Mouse (Mus musculus): ENCODE results near the gene Kmt2e. TPM values are rescaled to one million over a fixed set of nuclear protein-coding genes. Genes with fewer than 3 reads are reported as not detected.

The Kmt2e gene
- polyA plus RNA-seq, 1 experiment from 2014 or later, result 44.8 TPM

DNA sequence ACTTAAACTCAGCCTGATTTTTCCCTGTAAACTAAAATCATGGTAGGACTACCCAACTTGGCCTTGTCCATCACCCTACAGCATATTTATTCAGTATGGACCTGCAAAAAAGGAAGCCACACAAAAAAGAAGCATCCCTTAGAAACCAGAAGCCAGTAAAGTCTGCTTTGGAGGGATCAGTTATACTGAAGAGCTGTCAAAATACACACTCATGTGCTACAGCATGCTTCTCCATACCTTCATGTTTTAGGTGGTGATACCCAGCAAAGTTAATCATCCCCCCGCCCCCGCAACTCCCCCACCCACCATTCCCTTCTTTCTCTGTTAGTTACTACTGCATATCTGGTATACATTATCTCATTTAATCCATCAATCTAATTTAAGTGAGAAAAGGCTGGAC lies 16.5 kb upstream of the Kmt2e start:
- Histone ChIP-seq H3K4me2 (replicated peaks; ENCODE audit: low read depth) (peak overlapping the region; percentile 70), H3K9me3 (ENCODE audit: control insufficient read depth) (no peaks in the 10 kb centered on the region), H3K4me1 (replicated peaks; ENCODE audit: control insufficient read depth, insufficient read depth, low read length) (peaks cover 19% of the 10 kb centered on the region), H3K9ac (ENCODE audit: low read depth, low read length) (peak overlapping the region; percentile 80), H3K27ac (ENCODE audit: low read depth, low read length) (peak overlapping the region; percentile 97), H3K27me3 (replicated peaks; ENCODE audit: control insufficient read depth, insufficient read depth, low read length) (no peaks in the 10 kb centered on the region), H3K4me3 (ENCODE audit: low read depth, low read length) (peak overlapping the region; percentile 60), H3K36me3 (ENCODE audit: control insufficient read depth, insufficient read depth) (peaks cover 3% of the 10 kb centered on the region; the same call in 1 of the 2 replicates)
- ATAC-seq, result no peak
- TF ChIP-seq CTCF (IDR thresholded peaks at IDR 0.05; ENCODE audit: low read depth), result no peak
- 56% methylated on average over 2 of the region's 2 CpGs for WGBS

DNA sequence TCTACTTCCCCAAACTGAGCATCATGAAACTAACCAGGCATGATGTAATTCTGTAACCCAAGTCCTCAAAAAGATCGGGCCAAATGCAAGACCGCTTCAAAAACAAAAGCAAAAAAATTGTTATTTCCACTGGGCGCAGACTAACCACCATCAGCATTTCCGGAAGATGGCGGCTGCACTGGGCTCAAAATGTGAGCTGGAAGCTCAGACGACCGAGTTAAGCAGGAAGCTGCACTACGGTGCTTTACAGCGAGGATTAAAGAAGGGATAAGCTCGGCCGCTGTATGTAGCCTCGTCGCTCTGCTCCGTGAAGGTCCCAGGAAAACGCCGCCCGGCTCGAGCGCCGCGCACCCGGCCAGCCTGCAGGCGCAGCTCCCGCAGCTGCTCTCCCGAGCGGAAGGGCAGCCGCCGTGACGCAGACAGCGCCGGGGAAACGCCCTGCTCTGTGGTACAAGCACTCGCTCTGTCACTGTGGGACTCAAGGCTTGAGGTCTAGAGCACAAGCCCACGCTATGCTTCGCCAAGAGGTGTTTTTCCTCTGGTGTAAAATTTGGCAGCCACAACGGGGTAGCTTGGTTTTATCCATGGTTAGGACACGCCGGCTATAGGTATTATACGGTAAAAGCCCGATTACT lies 16.0 kb upstream of the Kmt2e start:
- under 1% methylated on average over 40 of the region's 40 CpGs for WGBS
- H3K9me3 ChIP-seq (ENCODE audit: control insufficient read depth), result no peaks in the 10 kb centered on the region
- peaks cover 16% of the 10 kb centered on the region for H3K4me1 ChIP-seq (replicated peaks; ENCODE audit: control insufficient read depth, insufficient read depth, low read length)
- peaks cover 8% of the 10 kb centered on the region; the same call in 1 of the 2 replicates for H3K36me3 ChIP-seq (ENCODE audit: control insufficient read depth, insufficient read depth)
- H3K27ac ChIP-seq (ENCODE audit: low read depth, low read length), result peak overlapping the region; percentile 97
- peak overlapping the region; percentile 70 for H3K4me2 ChIP-seq (replicated peaks; ENCODE audit: low read depth)
- H3K27me3 ChIP-seq (replicated peaks; ENCODE audit: control insufficient read depth, insufficient read depth, low read length), result no peaks in the 10 kb centered on the region
- ATAC-seq, result peak; percentile 85
- peak overlapping the region; percentile 80 for H3K9ac ChIP-seq (ENCODE audit: low read depth, low read length)
- H3K4me3 ChIP-seq (ENCODE audit: low read depth, low read length), result peak overlapping the region; percentile 60
- 0 out of 2 replicates have a peak, but pooled peaks have one; percentile 13 for TF ChIP-seq CTCF (IDR thresholded peaks at IDR 0.05; ENCODE audit: low read depth)

DNA sequence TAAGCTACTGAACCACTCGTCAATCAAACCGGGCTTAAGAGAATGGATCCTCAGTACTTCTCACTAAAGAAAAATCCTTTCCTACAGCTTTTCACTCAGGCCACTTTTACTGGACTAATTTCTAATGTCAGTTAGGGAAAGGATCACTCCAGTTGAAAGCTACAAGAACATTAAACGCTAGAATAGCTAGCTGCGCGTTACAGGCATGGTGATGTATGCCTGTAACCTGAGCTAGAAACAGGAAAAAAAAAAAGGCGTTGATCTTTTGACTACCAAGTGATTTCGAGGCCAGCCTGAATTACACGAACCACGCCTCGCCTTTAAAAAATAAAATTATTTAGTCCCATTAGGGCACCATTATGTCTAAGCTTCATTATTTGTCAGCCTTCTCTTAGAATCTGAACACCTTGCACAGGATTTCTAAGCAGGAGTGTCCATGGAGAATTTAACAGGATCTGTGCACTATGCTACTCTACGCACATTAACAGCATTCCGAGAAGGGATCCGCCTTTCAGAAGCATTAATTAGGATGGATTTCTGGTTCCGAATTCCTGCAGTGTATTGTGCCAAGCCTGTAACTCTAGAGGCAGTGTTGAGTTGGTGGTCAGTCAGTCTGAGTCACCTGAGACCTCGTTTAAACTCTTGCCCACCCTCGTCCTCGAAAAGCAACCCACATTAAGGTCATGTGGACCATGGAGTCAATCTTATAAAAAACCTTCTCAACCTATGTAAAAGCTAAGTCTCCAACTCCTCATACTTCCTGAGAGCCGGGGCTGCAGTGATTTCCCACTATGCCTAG lies 15.2 kb upstream of the Kmt2e start:
- Histone ChIP-seq H3K9me3 (ENCODE audit: control insufficient read depth) (no peaks in the 10 kb centered on the region), H3K27me3 (replicated peaks; ENCODE audit: control insufficient read depth, insufficient read depth, low read length) (no peaks in the 10 kb centered on the region), H3K4me2 (replicated peaks; ENCODE audit: low read depth) (peak overlapping the region; percentile 70), H3K9ac (ENCODE audit: low read depth, low read length) (peak overlapping the region; percentile 80; the same call in 1 of the 2 replicates), H3K36me3 (ENCODE audit: control insufficient read depth, insufficient read depth) (peaks cover 9% of the 10 kb centered on the region; the same call in 1 of the 2 replicates), H3K4me1 (replicated peaks; ENCODE audit: control insufficient read depth, insufficient read depth, low read length) (peaks cover 12% of the 10 kb centered on the region), H3K27ac (ENCODE audit: low read depth, low read length) (peak overlapping the region; percentile 97), H3K4me3 (ENCODE audit: low read depth, low read length) (peak overlapping the region; percentile 60)
- 4% methylated on average over 18 of the region's 18 CpGs for WGBS
- TF ChIP-seq CTCF (IDR thresholded peaks at IDR 0.05; ENCODE audit: low read depth), result peak; percentile 55
- no peak for ATAC-seq

DNA sequence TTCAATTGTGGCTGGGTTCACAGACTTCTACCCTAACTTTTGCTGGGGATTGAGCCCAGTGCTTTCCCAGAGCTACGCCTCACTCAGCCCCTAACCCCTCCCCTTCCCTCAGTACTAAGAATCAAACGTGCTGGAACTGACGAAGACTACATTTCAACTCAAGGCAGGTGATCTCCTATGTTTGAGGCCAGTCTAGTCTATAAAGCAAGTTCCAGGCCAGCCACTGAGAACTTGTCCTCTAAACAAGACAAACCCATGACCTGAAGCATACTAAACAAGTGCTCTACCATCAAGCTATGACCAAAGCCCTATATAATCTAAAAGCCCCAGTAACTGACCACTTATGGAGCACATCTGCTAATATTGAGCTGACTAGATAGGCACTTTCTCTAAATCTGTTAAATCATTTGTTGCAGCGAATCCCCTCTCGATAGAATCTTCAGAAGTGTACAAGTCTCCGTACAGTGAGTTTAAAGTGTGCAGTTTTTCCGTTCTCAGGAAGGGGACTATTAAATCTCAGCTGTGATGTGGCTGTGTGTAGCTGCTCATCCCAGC lies 14.5 kb upstream of the Kmt2e start:
- Histone ChIP-seq H3K36me3 (ENCODE audit: control insufficient read depth, insufficient read depth) (peaks cover 16% of the 10 kb centered on the region; the same call in 1 of the 2 replicates), H3K4me1 (replicated peaks; ENCODE audit: control insufficient read depth, insufficient read depth, low read length) (peaks cover 12% of the 10 kb centered on the region), H3K4me2 (replicated peaks; ENCODE audit: low read depth) (peak overlapping the region; percentile 70), H3K4me3 (ENCODE audit: low read depth, low read length) (no peak overlapping the region), H3K9ac (ENCODE audit: low read depth, low read length) (peak overlapping the region; percentile 2; the same call in 1 of the 2 replicates), H3K27ac (ENCODE audit: low read depth, low read length) (peak overlapping the region; percentile 50), H3K27me3 (replicated peaks; ENCODE audit: control insufficient read depth, insufficient read depth, low read length) (no peaks in the 10 kb centered on the region), H3K9me3 (ENCODE audit: control insufficient read depth) (no peaks in the 10 kb centered on the region)
- WGBS, result 36% methylated on average over 7 of the region's 7 CpGs
- no peak for TF ChIP-seq CTCF (IDR thresholded peaks at IDR 0.05; ENCODE audit: low read depth)
- ATAC-seq, result no peak

DNA sequence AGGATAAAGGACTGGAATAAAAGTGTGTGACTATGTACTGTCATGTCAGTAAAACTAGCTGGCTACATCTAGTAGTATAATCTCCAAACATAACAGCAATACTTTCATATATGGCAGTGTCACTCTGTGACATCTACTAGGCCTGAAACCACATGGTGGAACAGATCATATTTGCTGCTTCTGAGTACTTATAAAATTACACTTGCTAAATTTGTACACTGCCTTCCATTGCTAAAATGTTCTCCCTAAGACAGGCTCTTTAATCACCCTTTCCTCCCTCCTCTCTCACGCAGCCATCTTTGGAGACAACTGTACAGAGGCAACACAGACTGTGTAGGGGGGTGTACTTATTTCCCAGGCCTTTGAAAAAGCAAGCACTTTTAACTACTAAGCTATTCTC lies 13.8 kb upstream of the Kmt2e start:
- Histone ChIP-seq H3K27me3 (replicated peaks; ENCODE audit: control insufficient read depth, insufficient read depth, low read length) (no peaks in the 10 kb centered on the region), H3K4me3 (ENCODE audit: low read depth, low read length) (no peak overlapping the region), H3K9me3 (ENCODE audit: control insufficient read depth) (no peaks in the 10 kb centered on the region), H3K36me3 (ENCODE audit: control insufficient read depth, insufficient read depth) (peaks cover 16% of the 10 kb centered on the region; the same call in 1 of the 2 replicates), H3K27ac (ENCODE audit: low read depth, low read length) (peak overlapping the region; percentile 50; the same call in 1 of the 2 replicates), H3K9ac (ENCODE audit: low read depth, low read length) (no peak overlapping the region), H3K4me1 (replicated peaks; ENCODE audit: control insufficient read depth, insufficient read depth, low read length) (peaks cover 8% of the 10 kb centered on the region), H3K4me2 (replicated peaks; ENCODE audit: low read depth) (no peak overlapping the region)
- TF ChIP-seq CTCF (IDR thresholded peaks at IDR 0.05; ENCODE audit: low read depth), result no peak
- ATAC-seq, result no peak
- 50% methylated on average over 1 of the region's 1 CpGs for WGBS

DNA sequence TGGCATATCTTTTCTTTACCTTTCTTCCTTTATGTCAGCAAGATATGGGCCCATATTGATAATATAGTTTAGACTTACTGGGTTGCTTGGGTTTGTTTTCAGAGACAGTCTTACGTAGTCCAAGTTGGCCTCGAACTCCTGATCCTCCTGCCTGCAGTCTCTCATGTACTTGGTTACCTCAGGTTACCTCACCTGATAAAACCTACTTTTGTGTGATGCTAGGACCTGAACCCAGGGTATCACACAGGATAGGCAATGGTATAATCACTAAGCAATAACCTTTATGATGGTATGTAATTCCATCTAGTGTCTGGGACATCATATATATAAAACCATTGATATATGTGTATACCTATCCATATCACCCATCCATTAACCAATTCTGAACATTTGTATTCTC lies 12.8 kb upstream of the Kmt2e start:
- Histone ChIP-seq H3K4me2 (replicated peaks; ENCODE audit: low read depth) (no peak overlapping the region), H3K36me3 (ENCODE audit: control insufficient read depth, insufficient read depth) (peaks cover 16% of the 10 kb centered on the region; the same call in 1 of the 2 replicates), H3K4me3 (ENCODE audit: low read depth, low read length) (no peak overlapping the region), H3K27me3 (replicated peaks; ENCODE audit: control insufficient read depth, insufficient read depth, low read length) (no peaks in the 10 kb centered on the region), H3K9ac (ENCODE audit: low read depth, low read length) (no peak overlapping the region), H3K27ac (ENCODE audit: low read depth, low read length) (no peak overlapping the region), H3K9me3 (ENCODE audit: control insufficient read depth) (no peaks in the 10 kb centered on the region), H3K4me1 (replicated peaks; ENCODE audit: control insufficient read depth, insufficient read depth, low read length) (peaks cover 9% of the 10 kb centered on the region)
- no peak for ATAC-seq
- WGBS, result 84% methylated on average over 2 of the region's 2 CpGs
- no peak for TF ChIP-seq CTCF (IDR thresholded peaks at IDR 0.05; ENCODE audit: low read depth)
